ENCODE assay signal across 7 mouse cellular contexts in the genomic region with DNA sequence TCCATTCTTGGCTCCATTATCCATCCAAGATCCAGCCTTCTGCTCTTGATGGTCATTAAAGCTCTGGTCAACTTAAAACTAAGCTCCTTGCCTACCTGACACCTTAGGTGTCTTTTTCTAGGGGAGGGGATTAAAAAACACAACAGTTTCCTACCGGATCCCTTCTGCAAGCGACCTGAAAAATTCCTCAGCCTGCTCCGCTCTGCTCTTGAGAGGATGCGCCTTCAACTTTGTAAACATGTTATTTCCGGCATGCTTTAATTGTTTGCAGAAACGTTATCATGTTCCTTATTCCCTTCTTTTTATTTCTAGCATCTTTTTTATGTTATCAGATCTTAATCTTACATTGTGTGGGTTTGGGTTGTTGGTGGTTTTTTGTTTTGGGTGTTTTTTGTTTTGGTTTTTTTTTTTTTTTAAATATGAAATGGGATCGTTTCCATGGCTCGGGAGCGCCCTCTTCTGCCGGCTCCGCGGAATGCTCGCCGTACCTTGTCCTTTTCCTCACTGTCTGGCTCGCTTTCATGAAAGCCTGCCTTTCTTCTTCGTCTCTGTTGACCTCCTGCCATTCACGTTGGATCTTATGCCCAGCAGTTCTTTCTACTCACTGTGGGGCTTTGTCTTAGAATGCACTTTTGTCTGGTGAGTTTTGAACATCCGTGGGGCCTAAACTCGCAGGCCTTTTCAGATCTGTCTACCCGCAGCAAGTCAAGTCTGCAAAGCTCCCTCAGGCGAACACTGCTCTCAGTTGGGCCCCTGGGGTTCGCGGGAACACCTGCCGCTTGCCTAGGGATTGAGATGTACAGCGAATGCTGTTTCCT.
DNase-seq lines count a peak whose midpoint lies in the region; ATAC-seq lines count a peak whose summit lies in the region.

No protein-coding gene starts in this region.

- no peak overlapping the region for H3K9ac ChIP-seq in intestine, embryonic 15.5 days

- no peaks in the 10 kb centered on the region for H3K36me3 ChIP-seq in intestine, embryonic 15.5 days

- peak overlapping the region; percentile 43 for H3K4me2 ChIP-seq in intestine, embryonic 15.5 days (replicated peaks)

- peak overlapping the region; percentile 1; the same call in 1 of the 2 replicates for H3K4me3 ChIP-seq in intestine, embryonic 15.5 days (replicated peaks)

- 9% methylated on average over 25 of the region's 25 CpGs for WGBS in intestine, embryonic 15.5 days

- intact Hi-C loops in left cerebral cortex, postnatal 14 days (cut with DNase I), result loop anchor here (5.0 to 10.0 kb wide), 2 partner anchors 198 to 301 kb away; no protein-coding TSS in a partner anchor

- no peak overlapping the region for H3K27ac ChIP-seq in intestine, embryonic 15.5 days

- H3K4me1 ChIP-seq in intestine, embryonic 15.5 days (replicated peaks), result no peaks in the 10 kb centered on the region

- no peaks in the 10 kb centered on the region for H3K27me3 ChIP-seq in intestine, embryonic 15.5 days (replicated peaks)

- peak; percentile 32 for DNase-seq in adipocyte (ENCODE audit: low spot score)
- peak; percentile 82 to 87 for DNase-seq in cerebellum, postnatal 14 days
- DNase-seq in frontal cortex, postnatal 36 days (ENCODE audit: low spot score in 2 of 2), result peak; percentile 60 to 80
- DNase-seq in left cerebral cortex, postnatal 14 days (ENCODE audit: low spot score in 2 of 2), result peak; percentile 63 to 83
- peak; percentile 34 to 41 for DNase-seq in right cerebral cortex, postnatal 36 days (ENCODE audit: low spot score in 2 of 2)

- no peaks in the 10 kb centered on the region for H3K9me3 ChIP-seq in intestine, embryonic 15.5 days

- ATAC-seq in intestine, embryonic 15.5 days, result peak; percentile 53; the same call in 1 of the 2 replicates
- peak; percentile 87 for ATAC-seq in megakaryocyte progenitor cell, adult 5-6 weeks (replicated peaks; ENCODE audit: poor library complexity)

Comparison
In these comparisons a context has a peak if more than half of its experiments do, and no peak if none do; other contexts are left out.
1. DNase-seq: peak in every context shown above with its lines; median percentile 84 in cerebellum, postnatal 14 days; 73 in left cerebral cortex, postnatal 14 days; 70 in frontal cortex, postnatal 36 days; 38 in right cerebral cortex, postnatal 36 days; 32 in adipocyte.